Mouse (Mus musculus): ENCODE measurements around the gene Hexdc.

- no peak for TF ChIP-seq POLR2A (IDR thresholded peaks at IDR 0.05; ENCODE audit: extremely low read depth, insufficient read depth, low read length)
- TF ChIP-seq CTCF (IDR thresholded peaks at IDR 0.05; ENCODE audit: extremely low read depth, insufficient read depth, low read length) = no peak
Observed at GRCm38 (mm10) chr11:121193415-121193814, 10.8 kb upstream of the Hexdc start.

Data from cortical plate, adult 2 months (tissue).